Mouse (Mus musculus) MEL (cell line): ENCODE results near the gene Cbarp.

Experiments
- SIN3A ChIP-seq: IDR thresholded peaks from 2 replicates; pipeline ENCODE4 v1.6.1; 2012; ENCODE audit warnings: low read length, improper control_type of control experiment, inconsistent platforms
- TAL1 ChIP-seq: IDR thresholded peaks from 2 replicates; pipeline ENCODE4 v1.6.1; 2012; ENCODE audit warnings: mild to moderate bottlenecking, inconsistent platforms, low read length, moderate library complexity, mixed read lengths
- USF1 ChIP-seq: IDR thresholded peaks from 2 replicates; pipeline ENCODE4 v1.6.1; 2014; ENCODE audit warnings: low read depth, mild to moderate bottlenecking, inconsistent platforms, low read length, improper control_type of control experiment, moderate library complexity

DNA sequence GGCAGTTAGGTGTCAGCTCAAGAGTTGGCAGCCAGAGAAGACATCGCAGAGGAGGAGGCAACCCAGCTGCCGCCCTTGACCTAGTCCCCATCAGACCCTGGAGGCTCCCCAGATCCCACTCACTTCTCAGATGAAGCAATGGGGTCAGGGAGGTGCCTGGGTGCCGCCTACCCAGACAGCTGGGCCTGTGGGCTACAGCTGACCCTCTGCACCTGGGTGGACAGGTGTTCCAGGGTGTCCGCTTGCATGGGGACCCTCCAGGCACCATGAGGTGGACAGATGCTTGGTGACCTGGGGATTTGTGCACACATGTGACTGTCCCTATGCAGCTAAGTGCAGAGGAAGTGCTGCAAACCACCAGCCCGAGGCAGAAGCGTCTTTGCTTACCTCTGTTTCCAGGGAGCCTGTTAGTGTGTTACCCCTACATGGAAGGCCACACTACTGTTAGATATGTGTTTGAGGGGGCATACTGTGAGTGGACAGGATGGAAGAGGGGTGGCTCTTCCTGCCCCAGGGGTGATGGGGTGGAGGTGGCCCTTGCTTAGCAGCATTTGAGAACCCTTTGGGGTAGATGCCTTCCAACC is 22.2 kb upstream of the Cbarp start:
- no peak for TF ChIP-seq TAL1
- TF ChIP-seq USF1, result no peak
- TF ChIP-seq SIN3A, result no peak
